Mouse (Mus musculus): ENCODE results near the gene Ddx23. TPM values are rescaled to one million over a fixed set of nuclear protein-coding genes. Genes with fewer than 3 reads are reported as not detected.

The Ddx23 gene
- total RNA-seq, 2 experiments from 2014 or later, result 45.1 to 48.1 TPM

Other genes starting within 250 kb of the Ddx23 start
- not detected for gene Olfr282, start 231.7 kb downstream of the Ddx23 start, total RNA-seq (2021)
- not detected for gene Olfr281, start 210.3 kb downstream of the Ddx23 start, total RNA-seq (2021)
- gene OR5BS1P, start 193.0 kb downstream of the Ddx23 start, total RNA-seq (2021), result not detected
- gene Lalba, start 180.2 kb downstream of the Ddx23 start, total RNA-seq (2021), result not detected
- not detected for gene Olfr279, start 170.5 kb downstream of the Ddx23 start, total RNA-seq (2021)
- gene Kansl2, start 128.6 kb downstream of the Ddx23 start, total RNA-seq (2021), result 10 to 100 TPM; 52.5 to 56.9 TPM
- 10 to 100 TPM; 20.4 to 20.6 TPM for gene Ccnt1, start 92.0 kb downstream of the Ddx23 start, total RNA-seq (2021)
- under 1 TPM in 1 of 2 experiments, not detected in 1; 0.44 TPM for gene 4930415O20Rik, start 91.9 kb downstream of the Ddx23 start, total RNA-seq (2021)
- gene Adcy6, start 52.8 kb downstream of the Ddx23 start, total RNA-seq (2021), result 10 to 100 TPM; 33.1 to 36.4 TPM
- gene Cacnb3, start 32.1 kb downstream of the Ddx23 start, total RNA-seq (2021), result 1 to 10 TPM; 6.6 to 9.5 TPM
- 1 to 10 TPM in 1 of 2 experiments, under 1 TPM in 1; 0.40 to 1.2 TPM for gene Rnd1, start 14.6 kb upstream of the Ddx23 start, total RNA-seq (2021)
- gene Ccdc65, start 45.3 kb upstream of the Ddx23 start, total RNA-seq (2021), result not detected
- 1 to 10 TPM; 3.9 to 4.4 TPM for gene Fkbp11, start 65.3 kb upstream of the Ddx23 start, total RNA-seq (2021)
- 10 to 100 TPM; 14.6 to 15.8 TPM for gene Arf3, start 100.3 kb upstream of the Ddx23 start, total RNA-seq (2021)
- 1 to 10 TPM in 1 of 2 experiments, under 1 TPM in 1; 0.78 to 1.5 TPM for gene Wnt10b, start 115.3 kb upstream of the Ddx23 start, total RNA-seq (2021)
- gene Wnt1, start 127.0 kb upstream of the Ddx23 start, total RNA-seq (2021), result under 1 TPM in 1 of 2 experiments, not detected in 1; 0.10 TPM
- 1 to 10 TPM; 1.6 to 2.7 TPM for gene Ddn, start 146.6 kb upstream of the Ddx23 start, total RNA-seq (2021)
- gene Prkag1, start 168.6 kb upstream of the Ddx23 start, total RNA-seq (2021), result 10 to 100 TPM; 36.6 to 42.0 TPM
- gene Kmt2d, start 208.3 kb upstream of the Ddx23 start, total RNA-seq (2021), result 10 to 100 TPM; 40.2 to 40.8 TPM
- 1 to 10 TPM; 1.1 to 2.0 TPM for gene Rhebl1, start 231.6 kb upstream of the Ddx23 start, total RNA-seq (2021)
- gene Dhh, start 235.6 kb upstream of the Ddx23 start, total RNA-seq (2021), result 1 to 10 TPM in 1 of 2 experiments, under 1 TPM in 1; 0.97 to 4.1 TPM

Measured in gastrocnemius, postnatal 14 days (tissue).